Mouse (Mus musculus): ENCODE measurements around the gene Evx2.

DNA sequence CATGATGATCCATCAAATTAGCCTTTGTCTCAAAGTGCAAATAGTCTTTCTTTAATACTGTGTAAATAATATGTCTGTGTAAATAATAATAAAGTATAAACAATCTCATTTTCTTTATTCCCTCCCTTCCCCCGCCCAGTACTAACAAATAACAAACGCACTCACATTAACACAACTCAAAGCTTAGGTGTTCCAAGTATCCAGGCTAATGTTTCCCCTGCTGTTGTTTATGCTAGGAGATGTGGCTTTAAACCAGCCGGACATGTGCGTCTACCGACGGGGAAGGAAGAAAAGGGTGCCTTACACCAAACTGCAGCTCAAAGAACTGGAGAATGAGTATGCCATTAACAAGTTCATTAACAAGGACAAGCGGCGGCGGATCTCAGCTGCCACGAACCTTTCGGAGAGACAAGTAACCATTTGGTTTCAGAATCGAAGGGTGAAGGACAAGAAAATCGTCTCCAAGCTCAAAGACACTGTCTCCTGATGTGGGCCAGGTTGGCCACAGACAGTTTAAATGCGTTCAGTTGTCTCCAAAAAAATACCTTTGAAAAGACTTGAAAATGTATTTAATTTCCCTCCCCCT, 10.4 kb upstream of the Evx2 start:
- TF ChIP-seq TAL1 (IDR thresholded peaks at IDR 0.05; ENCODE audit: low read length) (no peak), GATA1 (IDR thresholded peaks at IDR 0.05; ENCODE audit: low read length) (no peak)
